Mouse (Mus musculus) cerebellum, postnatal 10 days (tissue): ENCODE results near the gene Krt12.

Source experiments
- DNase-seq, 2 experiments: peaks; one replicate each; pipeline ENCODE4 v3.0.0; 2021; ENCODE audit warnings: mixed read lengths in 2 of 2

Gene Krt12

DNA sequence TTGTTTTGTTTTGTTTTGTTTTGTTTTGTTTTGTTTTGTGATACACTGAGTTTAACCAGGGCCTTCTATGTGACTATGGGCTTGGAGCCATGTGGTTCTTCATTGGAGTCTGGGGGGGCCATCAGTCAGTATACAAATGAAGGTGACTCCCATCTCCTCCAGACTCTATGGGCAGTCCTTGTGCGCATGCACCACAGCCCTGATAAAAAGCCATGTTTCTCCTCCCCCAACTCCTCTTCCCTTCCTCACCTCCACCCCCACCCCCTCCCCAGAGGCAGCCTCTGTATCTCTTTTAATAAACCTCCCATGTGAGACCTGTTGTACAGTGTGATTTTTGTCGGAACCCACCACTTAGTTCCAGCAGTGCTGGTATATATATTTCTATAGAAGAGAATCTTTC is 25.4 kb downstream of the Krt12 start:
- no peak for DNase-seq

DNA sequence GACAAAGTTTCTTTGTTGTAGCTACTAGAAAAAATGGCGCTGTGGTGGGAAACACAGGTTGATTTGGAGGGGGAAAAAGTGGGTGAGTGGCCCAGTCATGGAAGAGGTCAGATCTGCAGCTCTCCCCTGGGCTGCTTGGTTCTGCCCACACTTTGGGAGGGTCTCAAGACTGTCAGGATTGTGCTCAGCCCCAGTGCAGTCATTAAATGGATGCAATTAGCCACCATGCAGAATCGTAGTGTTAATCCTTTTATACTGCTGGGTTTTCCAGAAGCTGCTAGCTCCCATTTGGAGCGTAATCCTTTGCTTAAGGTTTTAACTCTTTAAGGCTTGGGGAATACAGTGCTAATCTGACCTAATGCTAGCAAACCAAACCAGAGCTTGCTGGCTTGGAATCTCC is 26.0 kb downstream of the Krt12 start:
- no peak for DNase-seq

DNA sequence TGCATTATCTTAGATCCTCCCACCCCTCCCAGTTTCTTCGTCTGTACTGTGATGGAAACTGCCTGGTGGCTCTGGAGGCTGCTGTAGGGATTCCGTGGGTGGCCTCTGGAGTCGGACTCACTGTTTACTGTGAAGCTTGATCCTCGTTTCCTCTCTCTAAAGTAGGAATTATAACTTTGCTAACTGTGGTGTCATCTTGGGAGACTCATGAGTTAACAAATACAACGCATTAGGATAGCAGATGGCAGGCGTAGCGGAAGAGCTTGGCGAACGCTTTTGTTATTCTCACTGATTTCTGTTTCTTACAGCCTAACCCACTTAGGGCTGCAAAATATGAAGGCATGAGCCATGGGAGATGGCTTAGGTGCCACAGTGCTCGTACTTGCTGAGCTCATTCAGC is 29.6 kb downstream of the Krt12 start:
- no peak for DNase-seq

DNA sequence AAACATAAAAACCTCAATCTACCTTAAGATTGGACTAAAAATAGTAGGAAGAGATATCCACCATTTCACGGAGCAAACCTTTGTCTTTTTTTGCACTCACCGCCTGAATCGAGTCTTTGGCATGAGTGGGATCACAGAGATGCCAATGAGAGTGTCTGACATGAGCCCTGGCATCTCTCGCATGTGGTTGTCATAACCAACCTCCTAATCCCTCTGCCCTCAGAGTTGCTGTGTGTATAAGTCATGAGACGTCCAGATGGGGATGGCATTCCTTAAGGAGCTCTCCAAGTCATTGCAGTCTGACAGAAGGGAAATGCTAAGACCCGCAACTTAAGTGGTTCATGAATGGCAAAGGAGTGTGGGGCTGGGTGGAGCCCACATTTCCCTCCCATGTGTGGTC is 30.7 kb downstream of the Krt12 start:
- DNase-seq, result peak; percentile 42 to 45

DNA sequence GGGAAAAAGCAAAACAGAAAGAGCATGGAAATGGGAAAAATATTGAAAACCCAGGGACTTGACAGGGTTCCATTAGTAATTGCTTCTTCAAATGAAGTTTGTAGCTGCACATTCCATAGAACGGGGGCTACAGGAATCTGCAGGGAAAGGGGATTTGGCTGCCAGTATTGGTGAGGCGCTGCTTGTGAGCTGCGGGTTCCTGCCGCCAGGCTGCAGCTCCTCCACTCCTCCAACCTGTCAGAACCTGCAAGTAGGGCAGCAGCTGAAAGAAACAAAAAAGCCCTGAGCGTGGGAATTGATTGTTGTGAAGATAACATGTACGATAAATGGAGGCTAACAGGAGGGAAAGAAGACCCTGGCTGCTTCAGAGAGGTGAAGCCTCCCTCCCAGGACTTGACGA is 31.2 kb downstream of the Krt12 start:
- DNase-seq, result peak in 1 of 2 experiments; percentile 16

DNA sequence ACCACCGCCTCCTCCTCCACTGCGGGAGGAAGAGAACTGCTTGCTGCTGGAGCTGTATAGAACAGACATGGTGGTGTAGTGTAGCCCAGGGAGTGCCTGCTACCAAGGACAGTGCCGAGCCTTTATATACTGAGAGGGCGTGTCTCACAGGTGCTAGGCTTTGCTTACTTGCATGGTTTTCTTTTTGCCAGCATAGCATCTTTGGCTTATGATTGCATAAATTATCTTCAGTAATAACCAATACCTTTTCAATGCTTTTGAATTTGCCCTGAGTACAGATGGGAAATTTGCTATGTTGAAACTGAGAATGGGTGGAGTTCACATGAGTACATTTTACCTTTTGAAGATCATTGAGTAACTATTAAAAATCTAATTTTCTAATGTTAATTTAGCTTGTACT is 32.8 kb downstream of the Krt12 start, which contains the start of gene Krt10:
Krt10 (minus strand) TSS at position 101 of the 400 bp plus-strand sequence.
- no peak for DNase-seq

DNA sequence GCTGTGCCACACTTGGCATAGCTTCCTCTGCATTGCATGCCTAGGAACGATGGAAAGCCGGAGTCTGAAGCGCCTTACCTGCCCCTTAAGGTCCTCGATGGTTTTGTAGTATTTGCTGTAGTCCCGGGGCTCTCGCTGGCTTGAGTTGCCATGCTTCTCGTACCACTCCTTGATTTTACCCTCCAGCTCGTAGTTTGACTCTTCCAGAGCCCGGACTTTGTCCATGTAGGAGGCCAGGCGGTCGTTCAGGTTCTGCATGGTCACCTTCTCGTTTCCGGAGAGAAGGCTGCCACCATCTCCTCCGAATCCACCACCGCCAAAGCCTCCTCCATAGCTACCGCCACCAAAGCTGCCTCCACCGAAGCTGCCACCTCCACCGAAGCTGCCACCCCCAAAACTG is 33.4 kb downstream of the Krt12 start:
- DNase-seq, result no peak

DNA sequence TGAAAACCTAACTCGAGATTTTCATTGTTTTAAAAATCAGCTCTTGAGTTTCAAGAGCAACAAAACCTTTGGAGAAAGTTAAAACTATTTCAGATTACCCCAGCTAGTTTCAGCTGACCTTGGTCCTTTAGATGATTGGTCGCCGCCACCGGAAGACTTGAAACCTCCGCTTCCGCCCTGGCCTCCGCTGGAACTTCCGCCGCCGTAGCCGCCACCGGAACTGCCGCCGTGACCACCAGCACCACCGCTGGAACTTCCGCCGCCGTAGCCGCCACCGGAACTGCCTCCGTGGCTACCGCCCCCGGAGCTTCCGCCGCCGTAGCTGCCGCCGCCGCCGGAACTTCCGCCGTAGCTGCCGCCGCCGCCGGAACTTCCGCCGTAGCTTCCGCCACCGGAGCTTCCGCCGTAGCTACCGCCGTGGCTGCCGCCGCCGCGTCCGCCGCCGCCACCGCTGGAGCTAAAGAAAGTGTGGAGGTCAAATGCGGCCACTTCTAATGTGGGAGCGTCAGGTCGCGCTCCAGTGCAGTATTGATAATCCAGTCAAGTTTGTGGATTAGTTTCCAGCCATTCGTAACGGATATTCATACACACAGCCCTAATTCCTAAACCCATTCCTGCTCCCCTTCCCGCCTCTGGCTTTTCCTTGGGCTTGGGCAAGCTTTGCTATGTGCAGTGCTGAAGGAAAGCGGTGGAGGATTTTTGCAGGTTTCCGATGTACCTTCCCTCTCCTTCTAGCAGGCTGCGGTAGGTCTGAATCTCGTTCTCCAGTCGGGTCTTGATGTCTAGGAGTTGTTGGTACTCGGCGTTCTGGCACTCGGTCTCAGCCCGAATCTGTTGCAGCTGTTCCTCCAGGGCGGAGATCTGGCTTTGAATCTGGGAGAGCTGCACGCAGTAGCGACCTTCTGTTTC is 36.0 kb downstream of the Krt12 start:
- DNase-seq, result peak; percentile 93 to 94

DNA sequence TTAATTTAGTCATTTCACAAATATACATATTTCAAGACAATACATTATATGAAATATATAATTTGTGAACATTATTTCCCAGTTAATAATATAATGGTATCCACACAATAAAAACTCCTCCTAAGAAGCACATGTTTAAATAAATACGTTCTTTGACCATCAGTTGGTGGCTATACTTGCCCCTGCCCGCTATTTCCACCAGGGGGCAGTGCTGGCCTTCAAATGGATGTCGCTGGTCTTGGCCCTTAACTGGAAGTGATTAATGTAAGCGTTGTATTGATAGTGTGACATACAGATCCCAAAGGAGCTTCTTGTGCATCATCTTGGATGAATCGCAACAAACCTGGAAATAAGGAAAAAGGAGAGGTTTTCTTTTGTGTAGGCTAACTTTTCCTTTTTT is 42.5 kb downstream of the Krt12 start:
- DNase-seq, result peak; percentile 88 to 91

DNA sequence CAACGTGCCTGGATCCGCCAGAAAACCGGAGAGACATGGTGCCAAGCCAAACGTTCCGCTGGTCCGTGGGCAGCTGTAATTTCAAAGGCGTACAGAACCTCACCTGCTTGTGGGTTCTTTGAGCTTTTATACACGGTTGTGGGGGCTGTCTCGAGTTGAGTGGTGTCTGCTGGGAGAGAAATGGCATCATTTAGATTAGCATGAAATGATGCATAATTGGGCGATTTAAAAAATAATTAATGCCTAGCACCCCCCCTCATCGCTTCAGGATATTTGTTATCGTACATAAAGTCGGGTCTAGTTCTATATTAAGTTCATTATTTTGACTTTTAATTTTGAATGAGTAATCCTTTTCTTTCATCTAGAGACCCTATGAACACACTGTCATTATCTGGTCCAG is 47.3 kb downstream of the Krt12 start, which contains the start of gene Krt28:
Krt28 (minus strand) TSS at position 101 of the 400 bp plus-strand sequence.
- DNase-seq, result no peak

DNA sequence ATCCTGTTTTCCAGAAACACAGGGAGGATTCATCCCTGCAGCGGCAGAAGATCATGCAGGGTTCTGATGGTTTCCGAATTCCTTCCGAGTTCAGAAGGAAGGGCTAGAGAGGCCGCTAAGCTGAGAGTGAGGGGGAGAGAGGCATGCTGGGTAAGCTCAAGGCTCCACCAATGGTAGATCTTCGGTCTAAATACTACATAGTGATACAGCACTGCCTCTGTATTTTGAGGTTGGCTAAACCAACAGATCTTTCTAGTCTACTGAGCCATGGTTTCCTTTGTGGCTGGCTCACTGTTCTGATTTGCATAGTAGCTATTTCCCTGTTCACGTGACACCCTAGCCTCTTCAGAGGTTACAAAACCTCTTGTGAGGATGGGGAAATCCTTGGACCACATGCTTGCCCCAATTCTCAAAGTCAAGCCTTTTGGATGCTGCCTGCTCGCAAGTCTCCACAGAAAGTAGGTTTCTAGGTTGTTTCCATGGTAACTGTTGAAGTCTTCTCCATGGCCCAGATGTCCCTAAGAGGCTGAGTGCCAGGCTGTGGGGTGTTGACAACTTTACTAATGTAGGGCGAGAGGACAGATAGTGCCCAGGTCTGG is 52.1 kb downstream of the Krt12 start:
- DNase-seq, result peak; percentile 70 to 73

DNA sequence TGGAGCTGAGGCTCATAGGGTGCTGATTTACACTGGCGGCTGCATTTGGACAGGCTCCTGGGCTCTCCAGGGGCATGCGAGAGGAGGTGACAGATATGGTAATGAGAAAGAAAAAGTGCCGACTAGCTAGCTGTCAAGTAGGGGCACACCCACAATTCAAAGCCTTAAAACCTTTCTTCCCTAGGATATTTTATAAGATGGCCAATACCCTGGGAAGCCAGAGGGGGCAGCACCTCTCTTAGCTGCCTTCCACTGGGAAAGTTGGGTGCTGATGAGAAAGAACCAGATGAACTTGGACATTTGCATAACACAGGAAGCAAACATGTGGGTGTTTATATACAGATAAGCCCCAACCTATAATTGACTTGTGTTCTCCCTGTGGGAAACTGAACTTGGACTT is 52.8 kb downstream of the Krt12 start:
- DNase-seq, result peak; percentile 38 to 61

DNA sequence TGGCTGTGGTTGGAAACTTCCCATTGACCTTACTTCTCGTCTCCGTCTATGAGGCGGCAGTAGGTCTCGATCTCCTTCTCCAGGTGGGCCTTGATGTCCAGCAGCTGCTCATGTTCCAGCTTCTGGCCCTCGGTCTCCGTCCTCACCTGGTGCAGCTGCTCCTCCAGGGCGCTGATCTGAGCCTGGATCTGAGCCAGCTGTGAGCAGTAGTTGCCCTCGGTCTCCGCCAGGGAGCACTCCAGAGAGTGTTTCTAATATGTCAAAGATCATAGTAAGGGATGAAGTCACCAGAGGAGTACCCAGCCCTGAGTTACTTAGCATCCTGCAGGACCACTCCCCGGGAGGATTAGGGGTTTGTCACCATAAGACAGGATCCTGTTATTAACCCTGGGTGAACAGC is 55.3 kb downstream of the Krt12 start:
- peak; percentile 51 to 65 for DNase-seq
